Mouse (Mus musculus) neural tube, embryonic 13.5 days (tissue): ENCODE data around the gene Bpnt1. TPM values are rescaled to one million over a fixed set of nuclear protein-coding genes. Genes with fewer than 3 reads are reported as not detected.

Experiments used
- ATAC-seq: fragments of 200-750 bp; cut with Nextera tagmentation; 2 replicates; pipeline ENCODE4 v1.8.0; 2017; ENCODE audit warnings: low read depth, mild to moderate bottlenecking, moderate TSS enrichment, moderate library complexity
- H3K27ac ChIP-seq: fragments of 300-500 bp; sonication (generic); replicated peaks from 2 replicates; pipeline ENCODE4 v1.5.1; 2015; ENCODE audit warnings: moderate library complexity, mild to moderate bottlenecking, inconsistent platforms
- H3K27me3 ChIP-seq: fragments of 300-500 bp; sonication (generic); 2 replicates; pipeline ENCODE4 v1.6.1; 2015; ENCODE audit warnings: mild to moderate bottlenecking, inconsistent platforms
- H3K36me3 ChIP-seq: fragments of 300-500 bp; sonication (generic); 2 replicates; pipeline ENCODE4 v1.6.1; 2015; ENCODE audit warnings: mild to moderate bottlenecking, inconsistent platforms
- H3K4me1 ChIP-seq: fragments of 300-500 bp; sonication (generic); replicated peaks from 2 replicates; pipeline ENCODE4 v1.6.1; 2015; ENCODE audit warnings: inconsistent platforms
- H3K4me2 ChIP-seq: fragments of 300-500 bp; sonication (generic); 2 replicates; pipeline ENCODE4 v1.6.1; 2015; ENCODE audit warnings: inconsistent platforms, mild to moderate bottlenecking, moderate library complexity
- H3K4me3 ChIP-seq: fragments of 300-500 bp; sonication (generic); 2 replicates; pipeline ENCODE4 v1.5.1; 2015; ENCODE audit warnings: mild to moderate bottlenecking, inconsistent platforms
- H3K9ac ChIP-seq: fragments of 300-500 bp; sonication (generic); 2 replicates; pipeline ENCODE4 v1.6.1; 2015; ENCODE audit warnings: moderate library complexity, mild to moderate bottlenecking, inconsistent platforms
- H3K9me3 ChIP-seq: fragments of 300-500 bp; sonication (generic); 2 replicates; pipeline ENCODE4 v1.6.1; 2016; ENCODE audit warnings: inconsistent platforms
- WGBS: fragments of 180-500 bp; shearing (Covaris S2); methylation state at CpG from one replicate; pipeline ENCODE4 v1.1.7; 2015; 5-methylcytosine and 5-hydroxymethylcytosine counted together
- polyA plus RNA-seq: library from polyadenylated mRNA; unstranded; fragments of >200 nt; fragmentation: Nextera tagmentation; extraction: Ambion mirVana; gene quantifications from 2 replicates; pipeline ENCODE4 v1.2.1, GENCODE M21; 2015

The Bpnt1 gene
- 53.5 and 56.1 TPM in 2 replicates for polyA plus RNA-seq

DNA sequence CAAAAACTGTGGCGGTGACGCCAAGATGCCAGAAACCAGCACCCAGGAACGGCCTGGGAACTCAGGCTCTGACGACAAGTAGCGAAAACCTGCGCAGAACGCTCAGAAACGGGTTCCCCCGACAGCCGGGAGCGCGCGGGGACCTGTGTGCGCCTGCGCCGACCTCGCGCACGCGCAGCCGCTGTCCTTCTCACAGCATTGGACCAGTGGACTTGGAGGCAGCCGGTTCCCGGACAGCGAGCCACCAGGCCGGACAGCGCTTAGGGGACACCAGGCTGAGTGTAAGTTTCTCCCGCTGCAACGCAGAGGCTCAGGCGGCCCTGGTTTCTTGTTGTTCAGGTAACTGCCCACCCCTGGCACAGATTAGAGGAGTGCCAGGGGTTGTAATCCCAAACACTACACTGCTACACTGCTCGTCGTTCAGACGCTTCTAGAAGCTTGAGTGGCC, at the start of gene Bpnt1:
TSS of gene Bpnt1 (plus strand) at position 167 of the 448 bp plus-strand sequence.
- ATAC-seq, result peak; percentile 73
- Histone ChIP-seq H3K4me3 (peak within 1 kb of the TSS; percentile 60), H3K27ac (peak within 1 kb of the TSS; percentile 87), H3K4me1 (peaks cover 51% of the 10 kb centered on the region), H3K36me3 (peaks cover 3% of the 10 kb centered on the region; the same call in 1 of the 2 replicates), H3K9me3 (no peaks in the 10 kb centered on the region), H3K9ac (peak within 1 kb of the TSS; percentile 80), H3K4me2 (peak within 1 kb of the TSS; percentile 73), H3K27me3 (no peaks in the 10 kb centered on the region)
- WGBS, result under 1% methylated on average over 32 of the region's 32 CpGs

GRCm38 (mm10) chr1:185282846-185283245, 49.1 kb upstream of the Bpnt1 start:
- Histone ChIP-seq H3K4me1 (peaks cover 8% of the 10 kb centered on the region; the same call in 1 of the 2 replicates), H3K27ac (no peak overlapping the region), H3K4me3 (no peak overlapping the region), H3K4me2 (no peak overlapping the region), H3K36me3 (peaks cover 94% of the 10 kb centered on the region), H3K9me3 (no peaks in the 10 kb centered on the region), H3K9ac (no peak overlapping the region), H3K27me3 (no peaks in the 10 kb centered on the region)
- ATAC-seq, result no peak
- 94% methylated on average over 11 of the region's 11 CpGs for WGBS

GRCm38 (mm10) chr1:185283247-185283646, 48.7 kb upstream of the Bpnt1 start:
- H3K4me1 ChIP-seq, result peaks cover 8% of the 10 kb centered on the region; the same call in 1 of the 2 replicates
- no peak for ATAC-seq
- no peak overlapping the region for H3K9ac ChIP-seq
- H3K27me3 ChIP-seq, result no peaks in the 10 kb centered on the region
- H3K27ac ChIP-seq, result no peak overlapping the region
- no peak overlapping the region for H3K4me2 ChIP-seq
- 82% methylated on average over 15 of the region's 15 CpGs for WGBS
- peaks cover 93% of the 10 kb centered on the region for H3K36me3 ChIP-seq
- H3K4me3 ChIP-seq, result no peak overlapping the region
- H3K9me3 ChIP-seq, result no peaks in the 10 kb centered on the region

DNA sequence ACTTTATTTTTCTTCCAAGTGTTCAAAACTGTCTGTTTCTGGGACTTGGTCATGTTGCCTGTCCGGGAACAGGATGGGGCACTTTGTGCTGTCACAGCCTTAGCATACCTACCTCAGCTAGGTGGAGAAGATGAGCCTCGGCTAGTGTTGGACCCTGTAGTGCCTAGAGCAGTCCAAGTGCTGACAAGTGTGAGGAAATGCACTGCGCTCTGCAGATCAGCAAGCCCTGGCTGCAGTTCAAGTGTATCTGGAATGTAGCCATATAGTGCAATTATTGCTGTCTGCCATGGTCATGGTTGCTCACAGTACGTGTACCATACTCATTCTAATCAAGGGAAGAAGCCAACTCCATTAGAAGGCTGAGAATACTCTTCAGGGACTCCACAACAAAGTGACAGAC, 47.2 kb upstream of the Bpnt1 start:
- no peaks in the 10 kb centered on the region for H3K27me3 ChIP-seq
- 64% methylated on average over 4 of the region's 4 CpGs for WGBS
- H3K27ac ChIP-seq, result 0 out of 2 replicates have a peak overlapping the region, but pooled peaks have one; percentile 52
- H3K9me3 ChIP-seq, result no peaks in the 10 kb centered on the region
- no peak overlapping the region for H3K9ac ChIP-seq
- no peak overlapping the region for H3K4me2 ChIP-seq
- peak; percentile 74 for ATAC-seq
- H3K36me3 ChIP-seq, result peaks cover 85% of the 10 kb centered on the region
- H3K4me1 ChIP-seq, result peaks cover 8% of the 10 kb centered on the region; the same call in 1 of the 2 replicates
- no peak overlapping the region for H3K4me3 ChIP-seq

DNA sequence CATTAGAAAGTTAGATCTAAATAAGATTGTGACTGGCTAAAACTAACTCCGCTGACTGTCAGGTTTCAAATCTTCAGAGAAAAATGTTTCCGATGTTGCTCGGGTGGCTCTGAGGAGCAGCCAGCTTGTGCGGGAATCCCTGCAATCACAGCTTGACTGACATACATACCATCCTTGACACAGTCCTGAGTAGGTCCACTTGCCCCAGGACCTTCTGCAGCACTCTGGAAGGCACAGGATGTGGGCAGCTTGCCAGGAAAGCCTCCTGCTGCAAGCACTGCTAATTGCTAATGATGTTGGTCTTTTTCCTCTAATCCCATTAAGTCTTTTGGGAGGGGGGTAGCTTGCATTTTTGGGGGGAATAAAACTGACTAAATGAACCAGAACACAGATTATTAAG, 46.8 kb upstream of the Bpnt1 start:
- no peaks in the 10 kb centered on the region for H3K27me3 ChIP-seq
- no peaks in the 10 kb centered on the region for H3K9me3 ChIP-seq
- no peak overlapping the region for H3K9ac ChIP-seq
- H3K4me2 ChIP-seq, result no peak overlapping the region
- 0 out of 2 replicates have a peak overlapping the region, but pooled peaks have one; percentile 52 for H3K27ac ChIP-seq
- no peak overlapping the region for H3K4me3 ChIP-seq
- WGBS, result 91% methylated on average over 4 of the region's 4 CpGs
- ATAC-seq, result peak; percentile 83
- peaks cover 84% of the 10 kb centered on the region for H3K36me3 ChIP-seq
- H3K4me1 ChIP-seq, result peaks cover 8% of the 10 kb centered on the region; the same call in 1 of the 2 replicates

DNA sequence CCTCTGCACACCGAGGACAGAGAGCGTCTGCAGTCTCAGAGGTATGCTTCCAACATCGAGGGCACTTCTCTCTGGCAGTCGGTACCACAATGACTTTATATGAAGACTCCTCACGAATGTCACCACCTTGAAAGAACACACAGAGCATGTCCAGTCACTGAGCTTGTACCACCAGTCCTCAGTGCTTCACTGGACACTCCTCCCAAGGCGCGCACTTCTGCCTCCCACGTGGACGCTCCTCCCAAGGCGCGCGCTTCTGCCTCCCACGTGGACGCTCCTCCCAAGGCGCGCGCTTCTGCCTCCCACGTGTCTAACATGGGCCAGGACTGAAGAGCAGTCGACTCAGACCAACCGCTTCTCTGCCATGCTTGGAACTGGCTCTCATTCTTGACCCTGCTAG, 44.9 kb upstream of the Bpnt1 start:
- peaks cover 83% of the 10 kb centered on the region for H3K36me3 ChIP-seq
- no peak overlapping the region for H3K4me2 ChIP-seq
- H3K9ac ChIP-seq, result no peak overlapping the region

DNA sequence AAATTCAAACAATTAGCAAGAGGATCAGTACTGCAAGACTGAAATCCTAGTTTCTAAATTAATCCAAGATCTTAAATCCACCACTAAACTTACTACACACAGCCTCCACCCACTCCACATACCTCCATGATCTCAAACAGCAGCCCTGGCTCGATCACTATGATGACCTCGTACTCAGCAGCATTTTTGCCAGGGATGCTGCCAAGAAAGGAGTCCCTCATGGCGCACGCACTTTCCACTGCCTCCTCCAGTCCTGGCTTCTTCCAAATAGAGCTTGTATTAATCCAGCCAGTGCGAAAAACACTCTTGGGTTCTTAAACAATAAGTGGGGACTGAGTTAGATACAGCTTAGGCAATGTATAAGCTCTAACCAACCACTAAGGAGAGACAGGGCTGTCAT, 42.7 kb upstream of the Bpnt1 start:
- WGBS, result 89% methylated on average over 5 of the region's 5 CpGs
- Histone ChIP-seq H3K9me3 (no peaks in the 10 kb centered on the region), H3K36me3 (peaks cover 85% of the 10 kb centered on the region)

More for the DNA sequence above, 44.9 kb upstream of the Bpnt1 start:
- Histone ChIP-seq H3K27ac (no peak overlapping the region), H3K27me3 (no peaks in the 10 kb centered on the region), H3K9me3 (no peaks in the 10 kb centered on the region), H3K4me3 (no peak overlapping the region), H3K4me1 (peaks cover 8% of the 10 kb centered on the region; the same call in 1 of the 2 replicates)
- ATAC-seq, result no peak
- 93% methylated on average over 20 of the region's 20 CpGs for WGBS

DNA sequence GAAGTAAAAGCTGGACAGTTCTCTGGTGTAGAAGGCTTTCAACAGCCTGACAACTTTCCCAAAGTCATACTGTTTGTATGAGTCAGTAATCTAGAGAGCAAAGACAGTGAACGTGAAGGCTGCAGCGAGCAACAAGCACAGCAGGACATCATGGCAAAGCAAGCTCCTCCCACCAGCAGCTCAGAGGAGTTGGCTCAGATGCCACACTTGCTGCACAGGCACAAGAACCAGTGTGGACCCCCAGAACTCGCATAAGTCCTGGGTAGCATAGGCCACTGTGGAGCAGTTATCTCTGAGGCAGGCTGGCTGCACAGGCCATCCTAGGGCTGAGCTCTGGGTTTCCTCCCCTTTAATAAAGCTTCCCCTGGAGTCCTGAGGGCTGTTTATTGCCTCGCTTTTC, 40.6 kb upstream of the Bpnt1 start:
- WGBS, result 65% methylated on average over 4 of the region's 4 CpGs
- H3K36me3 ChIP-seq, result peaks cover 88% of the 10 kb centered on the region

More for the DNA sequence above, 42.7 kb upstream of the Bpnt1 start:
- no peak for ATAC-seq
- Histone ChIP-seq H3K9ac (no peak overlapping the region), H3K4me1 (peaks cover 8% of the 10 kb centered on the region; the same call in 1 of the 2 replicates), H3K27ac (no peak overlapping the region), H3K27me3 (no peaks in the 10 kb centered on the region), H3K4me3 (no peak overlapping the region), H3K4me2 (no peak overlapping the region)

GRCm38 (mm10) chr1:185292646-185293360, 39.1 kb upstream of the Bpnt1 start:
- H3K27ac ChIP-seq, result no peak overlapping the region
- H3K36me3 ChIP-seq, result peaks cover 88% of the 10 kb centered on the region
- no peak overlapping the region for H3K4me3 ChIP-seq
- H3K4me1 ChIP-seq, result no peaks in the 10 kb centered on the region
- H3K27me3 ChIP-seq, result no peaks in the 10 kb centered on the region
- no peak overlapping the region for H3K9ac ChIP-seq
- 93% methylated on average over 10 of the region's 10 CpGs for WGBS
- H3K4me2 ChIP-seq, result no peak overlapping the region
- no peaks in the 10 kb centered on the region for H3K9me3 ChIP-seq
- ATAC-seq, result no peak

More for the DNA sequence above, 40.6 kb upstream of the Bpnt1 start:
- H3K27me3 ChIP-seq, result no peaks in the 10 kb centered on the region
- H3K4me3 ChIP-seq, result no peak overlapping the region
- no peak overlapping the region for H3K4me2 ChIP-seq
- no peak for ATAC-seq
- no peak overlapping the region for H3K27ac ChIP-seq
- no peak overlapping the region for H3K9ac ChIP-seq
- H3K9me3 ChIP-seq, result no peaks in the 10 kb centered on the region
- H3K4me1 ChIP-seq, result no peaks in the 10 kb centered on the region

- H3K9ac ChIP-seq, result no peak overlapping the region
- peaks cover 72% of the 10 kb centered on the region for H3K36me3 ChIP-seq
- no peak overlapping the region for H3K27ac ChIP-seq
- H3K4me3 ChIP-seq, result no peak overlapping the region
- no peak for ATAC-seq
- no peaks in the 10 kb centered on the region for H3K4me1 ChIP-seq
- WGBS, result 88% methylated on average over 7 of the region's 7 CpGs
- H3K4me2 ChIP-seq, result no peak overlapping the region
- H3K9me3 ChIP-seq, result no peaks in the 10 kb centered on the region
- H3K27me3 ChIP-seq, result no peaks in the 10 kb centered on the region
Observed at GRCm38 (mm10) chr1:185296850-185297249, 35.1 kb upstream of the Bpnt1 start.

GRCm38 (mm10) chr1:185298496-185298895, 33.5 kb upstream of the Bpnt1 start:
- Histone ChIP-seq H3K9me3 (no peaks in the 10 kb centered on the region), H3K27ac (no peak overlapping the region), H3K4me2 (no peak overlapping the region), H3K9ac (no peak overlapping the region), H3K4me1 (no peaks in the 10 kb centered on the region), H3K36me3 (peaks cover 68% of the 10 kb centered on the region), H3K27me3 (no peaks in the 10 kb centered on the region), H3K4me3 (no peak overlapping the region)
- WGBS, result 94% methylated on average over 8 of the region's 8 CpGs
- ATAC-seq, result no peak

- no peak for ATAC-seq
- H3K9ac ChIP-seq, result no peak overlapping the region
- H3K36me3 ChIP-seq, result peaks cover 45% of the 10 kb centered on the region
- H3K4me3 ChIP-seq, result no peak overlapping the region
- no peaks in the 10 kb centered on the region for H3K9me3 ChIP-seq
- H3K4me1 ChIP-seq, result no peaks in the 10 kb centered on the region
- WGBS, result 91% methylated on average over 6 of the region's 6 CpGs
- H3K4me2 ChIP-seq, result no peak overlapping the region
- no peaks in the 10 kb centered on the region for H3K27me3 ChIP-seq
- no peak overlapping the region for H3K27ac ChIP-seq
Observed at GRCm38 (mm10) chr1:185302816-185303215, 29.1 kb upstream of the Bpnt1 start.
